Mouse (Mus musculus): ENCODE results near the gene Mib2.
"Not testable (repeated sequence)": the region's sequence is repeated elsewhere in the genome, so short reads cannot be mapped to it uniquely, and the experiment has no call there.

Gene Mib2

DNA sequence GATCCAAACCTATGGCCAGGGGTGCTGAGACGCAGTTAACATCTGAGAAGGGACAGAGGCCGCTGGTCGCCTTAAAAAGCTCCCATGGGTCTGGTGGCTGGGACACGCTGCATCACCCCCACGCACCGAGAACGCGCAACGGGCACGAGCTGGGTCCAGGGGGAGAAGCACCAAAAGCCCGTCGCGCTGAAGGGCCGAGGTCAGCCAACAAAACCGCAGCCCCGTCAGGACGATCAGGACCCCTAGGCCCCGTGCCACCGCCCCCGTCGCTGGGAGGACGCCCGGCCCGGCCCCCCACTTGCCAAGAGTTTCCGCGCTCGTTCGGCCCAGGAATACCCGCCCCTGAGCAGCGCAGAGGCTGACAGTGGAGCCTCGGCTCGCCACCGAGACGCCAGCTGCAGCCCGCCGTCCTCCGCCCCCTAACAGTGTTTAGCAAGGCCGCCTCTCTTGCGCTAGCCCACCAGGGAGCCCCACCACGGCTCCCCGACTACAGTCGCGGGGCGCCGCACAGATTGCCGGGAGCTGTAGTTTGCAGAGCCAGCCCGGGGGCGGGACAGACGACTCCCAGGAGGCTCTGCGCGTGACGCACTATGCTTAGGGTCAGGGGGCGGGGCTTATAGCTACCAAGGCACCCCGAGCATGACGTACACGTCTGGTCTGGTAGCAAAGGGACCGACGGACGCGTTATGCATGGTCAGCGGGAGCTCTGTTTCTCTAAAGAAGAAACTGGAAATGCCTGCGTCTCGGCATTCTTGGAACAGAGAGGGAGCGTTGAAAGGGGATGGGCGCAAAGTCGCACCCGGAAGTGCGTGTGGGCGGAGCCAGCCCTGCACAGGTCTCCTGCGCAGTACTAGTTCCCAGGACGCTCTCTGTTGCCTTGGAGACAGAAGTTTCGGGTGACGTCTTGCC, at the start of gene Mib2:
Mib2 (minus strand) TSS at position 510 of the 909 bp plus-strand sequence.
- DNase-seq (ENCODE audit: low spot score in 2 of 2), result peak; percentile 95 to 98

DNA sequence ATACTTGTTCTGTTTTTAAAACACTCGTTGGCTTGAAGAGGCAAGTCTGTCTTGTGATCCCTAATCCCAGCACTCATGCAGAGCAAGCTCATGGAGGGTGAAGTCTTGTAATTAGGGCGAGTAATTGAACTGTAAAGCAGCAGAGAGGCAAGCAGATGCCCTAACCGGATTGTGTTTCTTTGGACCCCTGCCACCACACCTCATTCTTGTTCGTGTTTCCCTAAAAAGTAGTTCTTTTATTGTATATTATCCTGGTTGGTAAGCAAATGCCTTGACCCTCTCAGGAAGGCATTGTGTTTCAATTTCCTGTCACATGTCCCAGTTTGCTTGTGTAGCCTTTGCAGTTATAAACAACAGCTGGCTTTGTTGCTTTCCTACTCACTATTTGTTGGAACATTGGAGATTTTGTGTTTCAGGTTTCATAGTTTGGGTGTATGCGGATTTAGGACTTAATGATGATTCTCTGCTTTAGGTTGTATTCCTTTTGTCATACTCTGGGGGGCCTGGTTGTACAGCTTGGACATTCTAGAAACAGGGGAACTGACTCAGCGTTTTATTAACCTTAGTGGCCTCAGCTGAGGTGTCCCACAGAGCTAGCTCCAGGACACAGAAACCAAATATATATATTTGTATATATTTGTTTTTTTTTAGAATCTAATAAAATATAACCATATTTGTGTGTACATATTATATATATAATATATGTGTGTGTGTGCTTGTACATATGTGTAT, 41.7 kb upstream of the Mib2 start:
- DNase-seq (ENCODE audit: low spot score in 2 of 2), result no peak

DNA sequence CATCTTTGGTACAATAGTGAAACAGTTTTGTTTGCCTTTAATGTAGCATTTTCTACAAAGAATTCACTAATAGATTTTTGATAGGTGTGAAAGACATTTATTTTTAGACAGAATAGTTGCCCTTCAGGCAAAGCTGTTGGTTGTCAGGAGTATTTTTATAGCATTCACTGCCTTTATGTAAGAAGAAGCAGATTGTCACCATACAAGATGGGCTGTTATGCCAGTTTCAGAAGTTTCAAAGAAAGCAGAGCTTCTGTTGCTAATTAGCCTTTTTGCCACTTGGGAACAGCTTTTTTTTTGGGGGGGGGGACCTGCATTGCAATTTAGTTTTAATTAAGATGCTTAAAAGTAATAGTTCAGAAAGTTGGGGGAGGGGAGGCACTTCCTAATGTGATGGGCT, 40.0 kb upstream of the Mib2 start:
- DNase-seq (ENCODE audit: low spot score in 2 of 2), result no peak

DNA sequence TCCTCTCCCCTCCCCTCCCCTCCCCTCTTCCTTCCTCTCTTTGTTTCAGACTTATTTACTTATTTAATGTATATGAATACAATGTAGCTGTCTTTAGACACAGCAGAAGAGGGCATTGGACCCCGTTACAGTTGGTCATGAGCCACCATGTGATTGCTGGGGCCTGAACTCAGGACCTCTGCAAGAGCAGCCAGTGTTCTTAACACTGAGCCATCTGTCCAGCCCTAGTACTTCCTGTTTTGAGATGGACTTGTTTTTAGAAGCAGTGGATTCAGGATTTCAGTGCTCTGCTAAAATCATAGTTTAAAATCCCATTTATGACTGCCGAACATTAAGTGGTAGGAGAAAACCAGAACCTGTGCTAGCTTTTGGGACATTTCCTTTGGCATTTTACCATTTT, 39.6 kb upstream of the Mib2 start:
- no peak for DNase-seq (ENCODE audit: low spot score in 2 of 2)

DNA sequence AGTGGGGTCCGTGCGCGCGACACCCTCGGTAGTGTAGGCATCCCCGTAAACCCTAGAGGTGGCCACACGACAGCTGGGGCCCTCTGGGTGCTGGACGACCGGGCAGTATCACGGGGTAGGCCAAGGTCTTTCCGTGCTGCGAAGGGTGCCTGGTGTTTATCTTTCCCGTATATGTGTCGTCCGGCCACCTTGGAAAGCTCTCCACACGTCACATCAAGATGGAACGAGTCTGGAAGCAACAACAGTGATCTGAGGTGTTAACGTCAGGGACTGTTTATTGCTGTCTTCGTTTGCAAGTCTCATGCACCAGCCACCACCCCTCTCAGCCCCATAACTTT, 36.6 kb upstream of the Mib2 start:
- no peak for DNase-seq (ENCODE audit: low spot score in 2 of 2)

DNA sequence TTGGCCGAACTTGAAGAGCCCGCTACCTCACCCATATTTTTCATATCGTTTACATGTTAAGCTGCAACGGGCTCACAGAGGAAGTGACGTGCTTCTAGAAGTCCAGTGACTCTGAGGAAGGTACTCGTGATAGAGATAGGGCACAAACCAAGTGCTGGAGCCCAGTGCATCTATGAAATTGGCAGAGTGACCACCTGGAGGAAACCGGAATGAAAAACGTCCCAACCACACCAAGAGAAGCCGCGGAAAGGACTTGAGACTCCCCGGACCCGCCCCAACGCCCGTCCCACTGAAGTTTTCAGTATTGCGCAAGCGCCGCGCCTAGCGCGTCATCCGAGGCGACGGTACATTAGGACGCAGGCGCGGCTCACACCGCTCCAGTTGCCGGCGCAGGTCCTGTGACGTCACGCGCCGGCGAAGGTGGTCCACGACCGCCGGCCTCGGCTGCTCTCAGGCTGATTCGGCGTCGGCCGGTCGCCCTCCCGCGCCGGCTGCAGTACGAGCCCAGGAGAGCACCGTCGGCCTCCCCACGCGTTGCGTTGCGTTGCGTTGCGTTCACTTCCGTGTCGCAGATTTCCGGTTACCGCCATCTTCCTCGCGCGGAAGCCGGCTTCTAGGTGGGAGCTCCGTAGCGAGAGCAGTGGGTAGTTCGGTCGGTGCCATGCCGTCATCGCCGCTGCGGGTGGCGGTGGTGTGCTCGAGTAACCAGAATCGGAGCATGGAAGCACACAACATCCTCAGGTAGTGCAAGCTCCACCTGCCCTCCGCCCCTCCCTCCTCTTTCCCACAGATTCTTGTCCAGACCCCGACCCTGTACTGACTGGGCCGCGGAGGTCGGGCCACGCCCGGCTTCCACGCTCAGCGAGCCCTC, 36.0 kb upstream of the Mib2 start, which contains the start of gene Ssu72:
Ssu72 (plus strand) TSS at position 80 of the 871 bp plus-strand sequence.
- peak; percentile 94 to 96 for DNase-seq (ENCODE audit: low spot score in 2 of 2)

DNA sequence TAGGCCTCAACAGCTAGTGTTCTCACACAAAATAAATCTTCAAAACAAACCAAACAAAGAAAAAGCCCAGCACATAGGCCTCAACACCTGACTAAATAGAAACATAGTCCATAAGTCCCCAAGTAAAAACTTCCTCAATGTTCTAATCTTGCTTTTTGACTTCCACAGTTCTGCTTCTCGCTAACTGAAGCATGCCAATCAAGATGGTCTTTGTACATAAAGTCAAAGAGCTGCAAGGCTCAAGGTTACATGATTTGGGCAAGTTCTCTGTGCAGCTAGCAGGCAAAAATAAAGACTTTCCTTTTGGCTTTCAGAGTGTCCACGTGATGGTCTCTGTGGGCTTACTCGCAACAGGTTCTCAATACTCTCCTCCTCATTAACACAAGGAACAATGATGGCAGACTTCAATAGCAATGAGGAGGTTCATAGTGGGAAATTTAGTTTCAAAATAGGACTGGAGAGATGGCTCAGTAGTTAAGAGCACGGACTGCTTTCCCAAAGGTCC, 34.5 kb upstream of the Mib2 start:
- no peak for DNase-seq (ENCODE audit: low spot score in 2 of 2)

DNA sequence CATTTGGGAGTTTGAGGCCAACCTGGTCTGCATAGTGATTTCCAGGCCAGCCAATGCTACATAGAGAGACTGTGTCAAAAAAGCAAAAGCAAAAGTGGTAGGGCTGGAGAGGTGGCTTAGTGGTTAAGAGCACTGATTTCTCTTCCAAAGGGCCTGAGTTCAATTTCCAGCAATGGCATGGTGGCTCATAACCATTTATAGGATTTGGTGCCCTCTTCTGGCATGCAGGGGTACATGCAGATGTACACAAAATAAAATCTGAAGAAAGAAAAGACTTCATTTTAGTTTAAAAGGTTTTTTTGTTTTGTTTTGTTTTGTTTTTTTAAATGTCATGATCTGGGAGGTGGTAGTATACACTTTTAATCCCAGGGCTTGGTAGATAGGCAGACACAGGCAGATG, 31.4 kb upstream of the Mib2 start:
- DNase-seq (ENCODE audit: low spot score in 2 of 2), result no peak

DNA sequence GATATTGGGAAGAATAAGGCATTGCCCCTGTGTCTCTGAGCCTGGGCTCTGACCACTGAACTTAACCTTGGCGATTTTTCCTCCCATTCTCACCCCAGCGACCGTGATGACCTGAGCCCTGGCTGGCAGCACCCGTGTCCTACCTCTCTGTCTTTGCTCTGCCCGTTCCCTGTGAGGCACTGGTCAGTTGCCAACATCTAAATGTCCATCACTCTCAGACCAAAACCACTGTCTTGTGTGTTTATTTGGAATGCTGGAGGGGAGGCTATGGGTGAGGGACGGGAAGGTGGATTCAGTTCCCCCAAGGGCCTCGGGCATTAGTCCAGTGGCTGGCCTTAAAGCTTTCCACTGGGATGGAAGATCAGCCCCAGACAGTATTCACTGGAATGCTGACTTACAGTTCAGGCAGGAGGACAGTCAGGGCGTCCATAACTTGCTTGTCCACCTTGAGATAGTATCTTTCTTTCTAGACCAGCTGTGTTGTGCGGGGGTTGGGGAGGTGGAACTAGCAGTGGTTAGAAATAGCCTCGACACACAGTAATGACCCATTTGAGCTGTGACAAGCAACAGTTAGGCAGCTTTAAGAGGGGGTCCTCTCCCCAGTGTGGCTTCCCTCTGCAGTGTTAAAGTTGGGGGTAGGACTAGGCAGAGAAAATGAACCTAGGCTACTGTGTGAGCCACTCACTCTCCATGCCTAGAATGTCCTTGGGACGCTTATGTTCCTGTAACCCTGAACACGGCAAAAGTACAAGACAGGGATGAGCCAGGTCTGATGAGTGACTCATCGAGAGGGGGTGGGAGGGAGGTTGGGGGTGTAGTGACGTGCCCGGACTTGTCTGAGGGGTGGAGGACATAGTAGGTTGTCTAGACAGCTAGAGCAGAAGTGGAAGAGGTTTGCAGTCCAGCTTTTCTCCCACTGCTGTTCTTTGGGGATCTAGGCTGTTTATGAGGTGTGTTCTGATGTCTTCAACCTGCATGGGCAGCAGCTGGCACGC, 27.6 kb upstream of the Mib2 start:
- no peak for DNase-seq (ENCODE audit: low spot score in 2 of 2)

DNA sequence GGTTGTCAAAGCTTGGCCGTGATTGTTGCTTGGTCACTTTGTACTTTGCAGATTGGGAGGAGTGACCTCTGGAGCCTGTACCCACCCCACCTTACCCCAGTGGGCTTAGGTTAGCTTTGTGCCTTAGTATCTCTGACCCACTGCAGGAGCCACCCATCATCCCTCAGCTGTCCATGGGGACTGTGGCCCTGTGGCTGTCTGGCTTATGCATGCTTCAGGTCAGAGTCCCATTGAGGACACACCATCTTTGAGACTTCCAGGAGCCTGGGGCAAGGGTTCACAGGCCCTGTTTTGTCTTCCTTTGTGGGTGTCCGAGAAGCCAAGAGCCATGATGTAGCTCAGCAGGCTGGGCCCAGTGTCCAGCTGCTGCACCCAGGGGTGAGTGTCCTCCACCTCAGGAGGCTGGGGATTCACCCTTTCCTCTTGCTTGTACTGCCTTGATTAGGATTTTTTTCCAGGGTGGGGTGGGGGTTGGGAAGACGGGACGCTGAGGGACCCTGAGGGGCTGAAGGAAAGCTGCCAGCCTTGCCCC, 26.6 kb upstream of the Mib2 start:
- no peak for DNase-seq (ENCODE audit: low spot score in 2 of 2)

DNA sequence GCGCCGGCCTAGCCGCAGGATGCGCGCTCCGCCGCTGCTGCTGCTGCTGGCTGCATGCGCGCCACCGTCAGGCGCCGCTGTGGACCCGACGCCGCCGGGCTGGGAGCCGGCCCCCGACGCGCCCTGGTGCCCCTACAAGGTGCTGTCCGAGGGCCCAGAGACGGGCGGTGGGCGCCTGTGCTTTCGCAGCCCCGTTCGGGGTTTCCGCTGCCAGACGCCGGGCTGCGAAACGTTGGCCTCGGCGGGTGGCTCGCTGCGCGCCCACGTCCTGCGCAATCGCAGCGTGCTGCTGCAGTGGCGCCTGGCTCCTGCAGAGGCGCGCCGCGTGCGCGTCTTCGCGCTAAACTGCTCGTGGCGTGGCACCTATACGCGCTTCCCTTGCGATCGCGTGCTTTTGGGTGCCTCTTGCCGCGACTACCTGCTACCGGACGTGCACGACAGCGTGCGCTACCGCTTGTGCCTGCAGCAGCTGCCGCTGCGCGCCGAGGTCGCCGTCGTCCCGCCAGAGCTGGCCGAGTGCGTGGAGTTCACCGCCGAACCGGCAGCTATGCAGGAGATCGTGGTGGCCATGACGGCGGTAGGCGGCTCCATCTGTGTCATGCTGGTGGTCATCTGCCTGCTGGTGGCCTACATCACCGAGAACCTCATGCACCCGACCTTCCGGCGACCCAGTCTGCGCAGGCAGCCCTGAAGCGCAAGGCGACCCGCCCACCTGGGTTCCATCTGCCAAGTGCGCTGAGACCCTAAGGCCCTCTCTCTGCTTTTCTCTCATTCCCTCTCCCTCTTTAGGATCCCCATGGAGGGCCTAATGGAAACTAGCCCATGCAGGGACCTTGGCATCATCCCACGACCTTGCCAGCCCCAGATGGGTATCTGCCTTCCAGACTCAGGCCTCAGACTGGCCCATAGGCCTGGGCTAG, 25.7 kb upstream of the Mib2 start:
- peak; percentile 59 to 70 for DNase-seq (ENCODE audit: low spot score in 2 of 2)

DNA sequence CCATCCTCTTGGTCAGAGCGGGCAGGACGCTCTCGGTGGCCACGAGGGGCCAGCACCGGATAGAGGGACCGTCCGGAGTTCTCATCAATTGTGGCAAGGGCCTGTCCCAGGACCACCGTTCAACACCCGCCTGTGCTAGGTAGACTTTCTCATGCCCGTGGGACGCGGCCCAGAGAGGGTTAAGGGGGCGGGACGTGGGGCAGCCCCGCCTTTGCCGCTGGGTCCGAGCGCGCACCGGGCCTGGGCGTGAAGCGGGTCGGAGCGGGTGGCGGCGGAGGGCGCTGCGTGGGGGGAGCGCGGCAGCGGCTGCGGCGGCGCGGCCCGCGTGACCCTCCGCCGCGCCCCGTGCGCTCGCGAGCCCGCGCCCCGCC, 25.1 kb upstream of the Mib2 start, which contains the start of gene Fndc10:
Fndc10 (plus strand) TSS at position 232 of the 371 bp plus-strand sequence.
- peak; percentile 51 to 54 for DNase-seq (ENCODE audit: low spot score in 2 of 2)

DNA sequence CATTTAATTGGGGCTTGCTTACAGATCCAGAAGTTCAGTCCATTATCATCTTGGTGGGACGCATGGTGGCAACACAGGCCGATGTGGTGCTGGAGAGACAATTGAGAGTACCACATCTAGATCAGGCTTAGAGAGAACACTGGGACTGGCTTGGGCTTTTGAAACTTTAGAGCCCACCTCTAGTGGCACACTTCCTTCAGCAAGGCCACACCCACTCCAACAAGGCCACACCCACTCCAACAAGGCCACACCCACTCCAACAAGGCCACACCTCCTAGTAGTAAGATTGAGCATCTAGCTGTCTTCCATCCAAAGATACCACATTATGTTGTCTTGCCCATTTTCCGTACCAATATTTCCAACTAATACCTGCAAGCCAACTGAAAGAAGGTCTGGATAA, 23.4 kb upstream of the Mib2 start:
- no peak for DNase-seq (ENCODE audit: low spot score in 2 of 2)

DNA sequence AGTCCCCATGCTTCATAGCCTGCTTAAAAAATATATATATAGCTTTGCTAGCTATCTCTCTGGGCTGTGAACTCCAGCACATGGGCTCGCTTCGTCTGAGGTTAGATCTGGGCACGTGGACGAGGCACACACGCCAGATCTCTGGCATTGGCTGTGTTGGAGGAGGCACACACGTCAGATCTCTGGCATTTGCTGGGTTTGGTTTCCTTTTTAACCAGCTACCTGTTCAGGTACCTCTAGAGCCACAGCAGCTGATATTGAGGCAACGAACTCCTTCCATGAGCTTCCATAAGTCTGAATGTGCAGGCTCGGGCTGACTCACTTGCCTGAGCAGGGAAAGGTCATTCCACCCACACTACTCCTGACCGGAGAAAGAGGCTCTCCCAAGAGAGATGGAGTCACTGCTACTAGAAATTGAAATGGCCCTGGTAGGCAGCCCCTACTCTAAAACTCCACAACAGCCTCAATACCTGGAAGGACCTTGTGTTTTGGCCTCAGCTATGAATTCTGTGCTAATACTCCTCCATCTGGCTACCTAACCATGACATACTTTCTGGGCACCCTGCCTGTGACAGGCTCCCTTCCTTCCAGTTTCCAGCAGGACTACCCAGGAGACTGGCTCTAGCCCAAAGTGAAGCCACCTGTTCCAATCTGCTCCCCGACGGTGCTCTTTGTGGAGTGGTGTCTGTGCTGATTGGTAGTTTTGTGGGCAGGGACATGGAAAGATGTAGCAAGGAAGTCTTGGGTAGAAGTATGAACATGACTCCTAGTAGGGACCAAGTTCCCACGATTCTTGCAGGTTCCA, 21.8 kb upstream of the Mib2 start:
- DNase-seq (ENCODE audit: low spot score in 2 of 2), result no peak

DNA sequence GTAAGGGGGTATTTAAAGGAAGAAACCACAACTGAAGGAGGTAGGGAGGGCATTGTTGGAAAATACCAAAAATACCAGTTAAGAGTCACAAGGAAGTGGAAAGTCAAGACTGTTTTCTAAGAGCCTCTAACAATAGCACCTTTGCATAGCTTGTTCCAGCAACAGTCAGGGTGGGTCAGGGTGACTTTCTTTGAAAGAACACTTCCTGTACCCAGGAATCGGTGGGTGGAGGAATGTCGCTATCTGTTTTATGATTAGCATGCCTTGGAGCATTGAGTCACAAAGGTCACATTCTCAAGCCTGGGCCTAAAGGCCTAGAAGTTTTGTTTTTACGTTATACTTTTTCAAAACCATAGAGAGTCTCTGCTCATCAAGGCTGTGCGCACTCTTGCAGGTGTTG, 18.8 kb upstream of the Mib2 start:
- not testable (repeated sequence) for DNase-seq (ENCODE audit: low spot score in 2 of 2)

DNA sequence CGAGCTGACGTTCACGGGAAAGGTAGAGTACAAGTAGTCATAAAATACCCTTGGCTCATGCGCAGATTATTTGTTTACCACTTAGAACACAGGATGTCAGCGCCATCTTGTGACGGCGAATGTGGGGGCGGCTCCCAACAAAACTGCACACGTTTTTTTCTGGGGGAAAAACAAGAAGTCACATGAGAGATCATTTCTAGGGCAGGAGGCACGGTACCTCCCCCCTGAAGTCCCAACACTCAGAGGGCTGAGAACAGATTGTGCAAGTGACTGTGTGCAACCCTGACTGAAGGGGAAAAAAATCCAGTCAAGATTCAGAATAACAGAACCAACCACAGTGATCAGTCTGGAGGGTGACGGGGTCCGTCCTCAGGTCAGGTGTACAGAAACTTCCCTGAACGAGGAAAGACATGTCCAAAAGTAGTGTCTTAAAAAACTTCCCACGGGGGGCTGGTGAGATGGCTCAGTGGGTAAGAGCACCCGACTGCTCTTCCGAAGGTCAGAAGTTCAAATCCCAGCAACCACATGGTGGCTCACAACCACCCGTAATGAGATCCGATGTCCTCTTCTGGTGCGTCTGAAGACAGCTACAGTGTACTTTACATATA, 14.8 kb upstream of the Mib2 start:
- DNase-seq (ENCODE audit: low spot score in 2 of 2), result not testable (repeated sequence)

DNA sequence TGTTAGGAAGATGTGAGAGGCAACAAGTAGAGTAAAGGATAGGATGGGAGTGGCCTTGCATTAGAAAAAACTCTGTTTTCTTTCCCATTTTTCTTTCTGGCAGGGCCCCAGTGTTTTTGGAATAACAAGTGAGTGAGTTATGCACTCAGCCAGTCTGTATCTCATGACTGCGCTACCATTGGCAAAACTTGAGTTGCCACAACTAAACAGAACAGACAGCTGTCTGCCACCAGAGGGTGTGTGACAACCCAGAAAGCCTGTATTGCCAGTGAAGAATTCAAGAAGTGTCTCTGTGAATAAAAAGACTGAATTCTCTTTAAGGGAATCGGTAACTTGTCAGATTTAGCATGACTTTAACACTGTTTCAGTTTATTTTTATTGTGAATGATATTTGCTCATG, 7.0 kb upstream of the Mib2 start:
- DNase-seq (ENCODE audit: low spot score in 2 of 2), result no peak

DNA sequence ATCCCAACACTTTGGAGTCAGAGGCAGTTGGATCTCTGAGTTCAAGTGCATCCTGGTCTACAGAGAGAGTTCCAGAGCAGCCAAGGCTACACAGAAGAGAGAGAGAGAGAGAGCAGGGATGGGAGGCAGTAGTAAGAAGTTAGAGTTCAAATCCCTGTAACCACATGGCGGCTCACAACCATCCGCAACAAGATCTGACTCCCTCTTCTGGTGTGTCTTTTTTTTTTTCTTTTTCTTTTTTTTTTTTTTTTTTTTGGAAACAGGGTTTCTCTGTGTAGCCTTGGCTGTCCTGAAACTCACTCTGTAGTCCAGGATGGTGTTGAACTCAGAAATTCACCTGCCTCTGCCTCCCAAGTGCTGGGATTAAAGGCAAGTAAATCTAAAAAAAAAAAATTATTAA, 3.1 kb upstream of the Mib2 start:
- DNase-seq (ENCODE audit: low spot score in 2 of 2), result no peak

All from frontal cortex, postnatal 25 days (tissue).